Mouse (Mus musculus) olfactory bulb, adult 2 months (tissue): ENCODE results near the gene Gyg.

ENCODE experiments used
- CTCF ChIP-seq: fragments of 200-500 bp; IDR thresholded peaks from 2 replicates; pipeline ENCODE4 v1.5.1; 2012; ENCODE audit warnings: low read depth, mild to moderate bottlenecking, low read length, moderate library complexity; ENCODE audit not compliant: insufficient read depth
- POLR2A ChIP-seq: fragments of 200-500 bp; IDR thresholded peaks from 2 replicates; pipeline ENCODE4 v1.6.1; 2012; ENCODE audit warnings: mild to moderate bottlenecking, low read depth, low read length, moderate library complexity; ENCODE audit not compliant: insufficient read depth

- no peak for TF ChIP-seq CTCF
- no peak for TF ChIP-seq POLR2A
Observed at GRCm38 (mm10) chr3:20145696-20146113, 9.4 kb downstream of the Gyg start.
